Comparison of ENCODE assay signal across 8 mouse cellular contexts in the genomic region with DNA sequence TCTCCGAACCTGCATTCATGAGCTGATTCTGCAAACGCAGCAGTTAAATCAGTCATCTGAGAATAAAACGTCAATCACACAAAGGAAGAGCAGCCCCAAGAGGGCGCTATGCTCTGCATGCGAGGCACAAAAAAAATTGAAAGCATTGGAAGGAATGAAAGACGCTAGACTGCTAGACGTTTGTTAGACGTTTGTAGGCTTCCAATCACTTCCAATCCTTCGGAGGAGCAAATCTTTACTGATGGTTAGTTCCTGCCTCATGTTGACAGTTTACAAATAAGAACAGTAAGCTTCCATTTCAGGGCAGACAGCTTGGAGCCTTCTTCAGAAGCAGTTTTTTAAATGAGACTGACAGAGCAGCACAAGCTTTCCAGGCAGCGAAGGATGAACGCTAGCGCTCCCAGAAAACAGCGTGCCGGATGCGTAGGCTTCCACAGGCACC.
A peak's percentile ranks its signal among the peaks of the same experiment; 100 is the strongest.
DNase-seq lines count a peak whose midpoint lies in the region; ATAC-seq and TF ChIP-seq lines count a peak whose summit lies in the region.

No protein-coding gene starts in this region.

- TF ChIP-seq CTCF in forebrain, postnatal 0 days (IDR thresholded peaks at IDR 0.05; ENCODE audit: low read depth): peak; percentile 77

- H3K27me3 ChIP-seq in forebrain, postnatal 0 days (ENCODE audit: insufficient read depth, low read length): no peaks in the 10 kb centered on the region
- H3K27me3 ChIP-seq in midbrain, embryonic 11.5 days (ENCODE audit: control insufficient read depth, insufficient read depth, low read length): no peaks in the 10 kb centered on the region

- no peak overlapping the region for H3K9ac ChIP-seq in ES-E14 (ENCODE audit: insufficient read depth, low read depth, low read length, poor library complexity, severe bottlenecking)
- H3K9ac ChIP-seq in forebrain, postnatal 0 days: no peak overlapping the region
- H3K9ac ChIP-seq in midbrain, embryonic 11.5 days (ENCODE audit: low read length): no peak overlapping the region

- 25% methylated on average over 15 of the region's 15 CpGs for WGBS in forebrain, postnatal 0 days
- 44% methylated on average over 15 of the region's 15 CpGs for WGBS in midbrain, embryonic 11.5 days

- H3K4me3 ChIP-seq in ES-E14 (ENCODE audit: insufficient read depth in 1 of 2, low read depth in 1 of 2, low read length in 2 of 2, poor library complexity in 1 of 2, severe bottlenecking in 1 of 2): no peak overlapping the region
- H3K4me3 ChIP-seq in forebrain, postnatal 0 days (ENCODE audit: low read depth, low read length): no peak overlapping the region
- H3K4me3 ChIP-seq in midbrain, embryonic 11.5 days (ENCODE audit: low read depth, low read length): no peak overlapping the region

- DNase-seq in embryo, embryonic 10 days (ENCODE audit: low spot score): peak; percentile 61
- DNase-seq in embryo, embryonic 9.5 days (ENCODE audit: extremely low spot score): no peak
- peak; percentile 13 for DNase-seq in ES-E14 (ENCODE audit: low read depth, low spot score)
- peak; percentile 85 for DNase-seq in forebrain, postnatal 0 days
- peak; percentile 36 for DNase-seq in kidney, postnatal 14 days
- DNase-seq in midbrain, embryonic 11.5 days (ENCODE audit: low spot score, missing footprints): peak; percentile 91
- no peak for DNase-seq in testis, postnatal 14 days (ENCODE audit: low spot score)

- H3K36me3 ChIP-seq in ES-E14 (ENCODE audit: control insufficient read depth, insufficient read depth, low read length, poor library complexity, severe bottlenecking): no peaks in the 10 kb centered on the region
- H3K36me3 ChIP-seq in forebrain, postnatal 0 days (ENCODE audit: insufficient read depth): no peaks in the 10 kb centered on the region
- H3K36me3 ChIP-seq in midbrain, embryonic 11.5 days (ENCODE audit: control insufficient read depth, insufficient read depth, low read length): no peaks in the 10 kb centered on the region

- H3K9me3 ChIP-seq in ES-E14 (ENCODE audit: control insufficient read depth, insufficient read depth, low read depth, low read length): no peaks in the 10 kb centered on the region
- no peaks in the 10 kb centered on the region for H3K9me3 ChIP-seq in forebrain, postnatal 0 days (ENCODE audit: low read length)
- H3K9me3 ChIP-seq in midbrain, embryonic 11.5 days (ENCODE audit: control insufficient read depth, low read length): no peaks in the 10 kb centered on the region

- no peak overlapping the region for H3K27ac ChIP-seq in ES-E14 (ENCODE audit: insufficient read depth, low read depth, low read length, poor library complexity, severe bottlenecking)
- no peak overlapping the region for H3K27ac ChIP-seq in forebrain, postnatal 0 days (ENCODE audit: low read depth, low read length)
- H3K27ac ChIP-seq in midbrain, embryonic 11.5 days (ENCODE audit: low read depth, low read length): no peak overlapping the region

- H3K4me2 ChIP-seq in forebrain, postnatal 0 days (ENCODE audit: low read depth): peak overlapping the region; percentile 18
- H3K4me2 ChIP-seq in midbrain, embryonic 11.5 days: no peak overlapping the region

- peak; percentile 67 for ATAC-seq in forebrain, postnatal 0 days
- no peak for ATAC-seq in midbrain, embryonic 11.5 days (ENCODE audit: low FRiP score)
- no peak for ATAC-seq in erythroblast, adult 5-6 weeks (replicated peaks; ENCODE audit: low FRiP score, poor library complexity, severe bottlenecking)

- in situ Hi-C loops in ES-E14 (cut with MboI; ENCODE audit: low sequenced_read_pairs in 2 of 2, unreplicated experiment in 2 of 2): no loop called here

- H3K4me1 ChIP-seq in ES-E14 (ENCODE audit: control insufficient read depth in 2 of 2, insufficient read depth in 2 of 2, low read length in 2 of 2, poor library complexity in 1 of 2): no peaks in the 10 kb centered on the region
- H3K4me1 ChIP-seq in forebrain, postnatal 0 days (ENCODE audit: insufficient read depth): no peaks in the 10 kb centered on the region
- H3K4me1 ChIP-seq in midbrain, embryonic 11.5 days (ENCODE audit: control insufficient read depth, insufficient read depth, low read length): no peaks in the 10 kb centered on the region

TF ChIP-seq in ES-E14, 5 proteins besides CTCF, POLR2A, EP300 and RAD21:
- TF ChIP-seq CHD2 (IDR thresholded peaks at IDR 0.05; ENCODE audit: low read depth, low read length): no peak
- TF ChIP-seq HCFC1 (IDR thresholded peaks at IDR 0.05; ENCODE audit: borderline replicate concordance, insufficient read depth, low read length): no peak
- peak; percentile 79 for TF ChIP-seq MAFK (IDR thresholded peaks at IDR 0.05; ENCODE audit: insufficient read depth, low read depth, low read length)
- TF ChIP-seq ZC3H11A (IDR thresholded peaks at IDR 0.05; ENCODE audit: borderline replicate concordance, low read depth, low read length): no peak
- peak; percentile 78 for TF ChIP-seq ZNF384 (IDR thresholded peaks at IDR 0.05; ENCODE audit: low read depth, low read length)
TF ChIP-seq in ES-E14: peak in this region for 2.

Comparison
In these comparisons a context has a peak if more than half of its experiments do, and no peak if none do; other contexts are left out.
1. DNase-seq: peak in embryo, embryonic 10 days (single experiment), ES-E14 (single experiment), forebrain, postnatal 0 days (single experiment), kidney, postnatal 14 days (single experiment) and midbrain, embryonic 11.5 days (single experiment); none in embryo, embryonic 9.5 days (single experiment) and testis, postnatal 14 days (single experiment).